Mouse (Mus musculus) heart, postnatal 0 days (tissue): ENCODE results near the gene Bbs9.

ENCODE experiments used
- CTCF ChIP-seq: IDR thresholded peaks from 2 replicates; pipeline ENCODE4 v1.5.1; 2016; ENCODE audit warnings: antibody characterized with exemption, control low read depth, low read depth
- EP300 ChIP-seq: IDR thresholded peaks from 2 replicates; pipeline ENCODE4 v1.6.1; 2016; ENCODE audit warnings: antibody characterized with exemption, low read depth

DNA sequence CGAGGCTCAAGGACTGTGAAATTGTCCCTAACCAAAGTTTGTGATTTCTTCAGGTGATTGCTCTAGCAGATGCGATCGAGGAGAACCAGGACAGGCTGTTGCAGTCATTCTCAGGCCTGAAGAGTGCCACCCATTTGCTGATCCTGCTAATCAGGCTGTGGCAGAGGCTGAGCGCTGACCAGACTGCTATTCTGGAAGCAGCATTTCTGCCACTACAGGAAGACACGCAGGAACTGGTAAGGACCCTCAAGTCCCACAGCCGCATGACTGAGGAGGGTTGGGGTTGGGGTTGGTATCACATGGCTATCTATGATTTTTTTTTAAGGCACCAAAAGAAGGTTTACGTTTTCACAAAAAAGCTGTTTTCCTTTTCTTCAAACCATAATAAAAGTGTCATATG lies 318.2 kb downstream of the Bbs9 start:
- TF ChIP-seq CTCF (no peak), EP300 (no peak)
